Mouse (Mus musculus): ENCODE data around the gene Prps2. TPM values are rescaled to one million over a fixed set of nuclear protein-coding genes. Genes with fewer than 3 reads are reported as not detected.
"Not testable (repeated sequence)": the region's sequence is repeated elsewhere in the genome, so short reads cannot be mapped to it uniquely, and the experiment has no call there.

Prps2 gene
- polyA plus RNA-seq, 1 experiment from 2014 or later: 10.6 TPM

DNA sequence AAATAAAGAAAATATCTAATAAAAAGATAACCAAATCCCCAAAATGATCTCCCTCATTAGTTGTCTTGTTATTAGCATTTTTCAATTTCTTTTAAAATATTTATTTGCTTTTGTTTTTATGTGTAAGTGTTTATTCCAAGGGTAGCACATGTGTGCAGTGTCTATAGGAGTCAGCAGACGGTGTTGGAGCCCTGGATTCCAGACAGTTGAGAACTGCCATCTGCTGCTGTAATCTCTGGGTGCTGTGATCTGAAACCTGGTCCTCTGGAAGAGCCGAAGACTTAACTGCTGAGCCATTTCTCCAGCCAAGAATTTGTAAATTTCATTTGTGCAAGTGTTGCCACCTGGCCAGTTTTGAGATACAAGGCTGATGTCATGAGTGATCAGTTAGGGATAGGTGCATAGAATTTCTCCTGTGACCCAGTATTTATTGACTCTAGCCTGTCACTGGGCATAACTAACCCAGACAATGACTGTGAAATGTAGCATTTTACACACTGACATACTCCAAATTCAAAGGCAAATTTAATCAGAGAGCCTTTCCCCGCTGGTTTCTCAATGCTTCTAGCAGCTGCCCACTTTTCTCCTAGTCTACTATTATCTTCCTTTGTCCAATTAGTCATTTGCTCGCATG is 67.3 kb downstream of the Prps2 start:
- Histone ChIP-seq H3K9ac (replicated peaks; ENCODE audit: low read depth, low read length) (no peak overlapping the region), H3K27me3 (replicated peaks; ENCODE audit: control insufficient read depth, insufficient read depth, low read length) (no peaks in the 10 kb centered on the region), H3K4me1 (replicated peaks; ENCODE audit: control insufficient read depth, insufficient read depth, low read length) (no peaks in the 10 kb centered on the region; the same call in 1 of the 2 replicates), H3K27ac (ENCODE audit: low read length) (no peak overlapping the region), H3K9me3 (ENCODE audit: control insufficient read depth, low read length) (no peaks in the 10 kb centered on the region), H3K4me3 (replicated peaks; ENCODE audit: low read length) (no peak overlapping the region), H3K36me3 (ENCODE audit: control insufficient read depth, insufficient read depth) (no peaks in the 10 kb centered on the region), H3K4me2 (ENCODE audit: low read length) (no peak overlapping the region)
- ATAC-seq: no peak
- 51% methylated on average over 4 of the region's 4 CpGs for WGBS

DNA sequence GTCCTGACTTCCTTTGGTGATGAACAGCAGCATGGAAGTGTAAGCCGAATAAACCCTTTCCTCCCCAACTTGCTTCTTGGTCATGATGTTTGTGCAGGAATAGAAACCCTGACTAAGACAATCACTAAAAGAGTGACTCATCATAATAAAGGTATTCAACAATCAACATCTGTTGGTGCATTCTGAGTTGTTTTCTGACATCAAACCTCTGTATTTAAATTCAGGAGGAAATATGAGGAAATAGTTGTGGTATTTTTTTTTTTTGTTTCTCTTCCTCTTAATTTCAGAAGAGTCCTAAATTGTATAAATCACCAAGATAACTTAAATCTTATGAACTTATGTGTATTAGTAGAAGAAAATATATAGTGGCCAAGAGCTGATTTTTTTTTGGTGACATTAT is 80.5 kb downstream of the Prps2 start:
- no CpG with 5 or more reads among the region's 1 CpGs for WGBS

More for the DNA sequence above, 80.5 kb downstream of the Prps2 start:
- not testable (repeated sequence) for H3K27me3 ChIP-seq (replicated peaks; ENCODE audit: control insufficient read depth, insufficient read depth, low read length); H3K4me1 ChIP-seq (replicated peaks; ENCODE audit: control insufficient read depth, insufficient read depth, low read length); H3K36me3 ChIP-seq (ENCODE audit: control insufficient read depth, insufficient read depth); H3K27ac ChIP-seq (ENCODE audit: low read length); ATAC-seq; H3K4me2 ChIP-seq (ENCODE audit: low read length); H3K9me3 ChIP-seq (ENCODE audit: control insufficient read depth, low read length); H3K4me3 ChIP-seq (replicated peaks; ENCODE audit: low read length); H3K9ac ChIP-seq (replicated peaks; ENCODE audit: low read depth, low read length)

Other genes starting within 250 kb of the Prps2 start
- gene Tmsb4x, start 173.4 kb downstream of the Prps2 start, polyA plus RNA-seq (2015; fragmentation: Nextera tagmentation; extraction: Ambion mirVana): 6,382 and 7,459 TPM in 2 replicates
- gene Tlr8, start 118.4 kb downstream of the Prps2 start, polyA plus RNA-seq (2015; fragmentation: Nextera tagmentation; extraction: Ambion mirVana): 0.10 TPM in 1 of 2 replicates, not detected in the other
- 0.13 and 0.53 TPM in 2 replicates for gene Tlr7, start 52.2 kb downstream of the Prps2 start, polyA plus RNA-seq (2015; fragmentation: Nextera tagmentation; extraction: Ambion mirVana)

Measured in forebrain, embryonic 16.5 days (tissue).